Mouse (Mus musculus): ENCODE results near the gene Aoc1. TPM values are rescaled to one million over a fixed set of nuclear protein-coding genes. Genes with fewer than 3 reads are reported as not detected.
A peak's percentile ranks its signal among the peaks of the same experiment; 100 is the strongest.

Aoc1 gene
- polyA plus RNA-seq, 1 experiment, result 0.84 TPM

DNA sequence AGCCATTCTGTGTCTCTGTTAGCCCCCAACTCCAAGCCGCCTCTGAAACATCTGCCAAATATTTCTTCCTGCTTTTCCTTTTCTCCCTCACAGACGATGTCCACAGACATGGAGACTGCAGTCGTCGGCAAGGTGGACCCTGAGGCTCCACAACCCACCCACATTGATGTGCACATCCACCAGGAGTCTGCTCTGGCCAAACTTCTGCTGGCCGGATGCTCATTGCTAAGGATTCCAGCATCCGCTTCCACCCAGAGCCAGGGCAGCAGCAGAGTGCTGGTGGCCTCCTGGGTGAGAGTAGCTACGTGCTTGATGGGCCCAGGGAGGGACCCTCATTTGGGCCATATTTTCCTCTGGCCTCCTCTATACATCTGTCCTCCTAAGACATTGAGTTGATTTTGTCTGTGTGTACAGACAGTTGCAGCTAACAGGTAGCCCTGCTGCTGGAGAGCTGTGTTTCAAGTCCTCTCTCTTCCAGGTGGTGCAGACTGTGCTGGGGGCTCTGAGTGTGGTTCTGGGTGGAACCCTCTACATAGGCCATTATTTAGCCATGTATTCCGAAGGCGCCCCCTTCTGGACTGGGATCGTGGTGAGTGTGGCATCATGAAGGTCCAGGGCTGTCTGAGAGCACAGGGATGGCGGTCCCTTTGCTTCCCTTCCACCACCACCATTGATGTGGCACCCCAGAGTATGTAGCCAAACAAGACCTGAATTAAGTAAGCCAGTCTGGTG, 30.4 kb upstream of the Aoc1 start:
- H3K4me3 ChIP-seq (ENCODE audit: control insufficient read depth, low read depth, low read length), result no peak overlapping the region
- H3K27ac ChIP-seq (ENCODE audit: control insufficient read depth, insufficient read depth, low read depth, low read length), result no peak overlapping the region
- H3K36me3 ChIP-seq (ENCODE audit: control insufficient read depth, insufficient read depth, low read length), result no peaks in the 10 kb centered on the region
- H3K4me1 ChIP-seq (ENCODE audit: control insufficient read depth, insufficient read depth, low read length), result no peaks in the 10 kb centered on the region
- no peak for TF ChIP-seq CTCF (IDR thresholded peaks at IDR 0.05; ENCODE audit: control insufficient read depth, insufficient read depth, insufficient replicate concordance, low read depth, low read length)
- no peak for TF ChIP-seq POLR2A (IDR thresholded peaks at IDR 0.05; ENCODE audit: control insufficient read depth, low read depth, low read length)
- no peaks in the 10 kb centered on the region for H3K27me3 ChIP-seq (ENCODE audit: control insufficient read depth, insufficient read depth, low read length)

- Histone ChIP-seq H3K4me1 (ENCODE audit: control insufficient read depth, insufficient read depth, low read length) (no peaks in the 10 kb centered on the region), H3K27me3 (ENCODE audit: control insufficient read depth, insufficient read depth, low read length) (no peaks in the 10 kb centered on the region), H3K36me3 (ENCODE audit: control insufficient read depth, insufficient read depth, low read length) (no peaks in the 10 kb centered on the region), H3K4me3 (ENCODE audit: control insufficient read depth, low read depth, low read length) (no peak overlapping the region), H3K27ac (ENCODE audit: control insufficient read depth, insufficient read depth, low read depth, low read length) (no peak overlapping the region)
- TF ChIP-seq POLR2A (IDR thresholded peaks at IDR 0.05; ENCODE audit: control insufficient read depth, low read depth, low read length) (no peak), CTCF (IDR thresholded peaks at IDR 0.05; ENCODE audit: control insufficient read depth, insufficient read depth, insufficient replicate concordance, low read depth, low read length) (no peak)
These were observed 27.6 kb upstream of the Aoc1 start for GRCm38 (mm10) chr6:48845086-48845485.

- Histone ChIP-seq H3K27me3 (ENCODE audit: control insufficient read depth, insufficient read depth, low read length) (no peaks in the 10 kb centered on the region), H3K27ac (ENCODE audit: control insufficient read depth, insufficient read depth, low read depth, low read length) (peak overlapping the region; percentile 49; the same call in 1 of the 2 replicates), H3K4me1 (ENCODE audit: control insufficient read depth, insufficient read depth, low read length) (peaks cover 4% of the 10 kb centered on the region), H3K4me3 (ENCODE audit: control insufficient read depth, low read depth, low read length) (peak overlapping the region; percentile 47), H3K36me3 (ENCODE audit: control insufficient read depth, insufficient read depth, low read length) (no peaks in the 10 kb centered on the region)
- no peak for TF ChIP-seq CTCF (IDR thresholded peaks at IDR 0.05; ENCODE audit: control insufficient read depth, insufficient read depth, insufficient replicate concordance, low read depth, low read length)
- no peak for TF ChIP-seq POLR2A (IDR thresholded peaks at IDR 0.05; ENCODE audit: control insufficient read depth, low read depth, low read length)
These were observed 20.7 kb upstream of the Aoc1 start for GRCm38 (mm10) chr6:48851820-48852491.

- H3K4me3 ChIP-seq (ENCODE audit: control insufficient read depth, low read depth, low read length), result no peak overlapping the region
- no peaks in the 10 kb centered on the region for H3K27me3 ChIP-seq (ENCODE audit: control insufficient read depth, insufficient read depth, low read length)
- H3K36me3 ChIP-seq (ENCODE audit: control insufficient read depth, insufficient read depth, low read length), result no peaks in the 10 kb centered on the region
- TF ChIP-seq POLR2A (IDR thresholded peaks at IDR 0.05; ENCODE audit: control insufficient read depth, low read depth, low read length) (no peak), CTCF (IDR thresholded peaks at IDR 0.05; ENCODE audit: control insufficient read depth, insufficient read depth, insufficient replicate concordance, low read depth, low read length) (no peak)
- no peak overlapping the region for H3K27ac ChIP-seq (ENCODE audit: control insufficient read depth, insufficient read depth, low read depth, low read length)
- peaks cover 4% of the 10 kb centered on the region for H3K4me1 ChIP-seq (ENCODE audit: control insufficient read depth, insufficient read depth, low read length)
These were observed 18.5 kb upstream of the Aoc1 start for GRCm38 (mm10) chr6:48854155-48854554.

- Histone ChIP-seq H3K36me3 (ENCODE audit: control insufficient read depth, insufficient read depth, low read length) (no peaks in the 10 kb centered on the region), H3K4me1 (ENCODE audit: control insufficient read depth, insufficient read depth, low read length) (peaks cover 3% of the 10 kb centered on the region; the same call in 1 of the 2 replicates), H3K27me3 (ENCODE audit: control insufficient read depth, insufficient read depth, low read length) (no peaks in the 10 kb centered on the region), H3K4me3 (ENCODE audit: control insufficient read depth, low read depth, low read length) (no peak overlapping the region), H3K27ac (ENCODE audit: control insufficient read depth, insufficient read depth, low read depth, low read length) (no peak overlapping the region)
- TF ChIP-seq CTCF (IDR thresholded peaks at IDR 0.05; ENCODE audit: control insufficient read depth, insufficient read depth, insufficient replicate concordance, low read depth, low read length) (no peak), POLR2A (IDR thresholded peaks at IDR 0.05; ENCODE audit: control insufficient read depth, low read depth, low read length) (no peak)
These were observed 14.9 kb upstream of the Aoc1 start for GRCm38 (mm10) chr6:48857613-48858302.

GRCm38 (mm10) chr6:48860130-48860815, 12.4 kb upstream of the Aoc1 start:
- Histone ChIP-seq H3K4me3 (ENCODE audit: control insufficient read depth, low read depth, low read length) (no peak overlapping the region), H3K27ac (ENCODE audit: control insufficient read depth, insufficient read depth, low read depth, low read length) (no peak overlapping the region), H3K36me3 (ENCODE audit: control insufficient read depth, insufficient read depth, low read length) (no peaks in the 10 kb centered on the region), H3K27me3 (ENCODE audit: control insufficient read depth, insufficient read depth, low read length) (no peaks in the 10 kb centered on the region), H3K4me1 (ENCODE audit: control insufficient read depth, insufficient read depth, low read length) (peaks cover 3% of the 10 kb centered on the region; the same call in 1 of the 2 replicates)
- TF ChIP-seq POLR2A (IDR thresholded peaks at IDR 0.05; ENCODE audit: control insufficient read depth, low read depth, low read length) (no peak), CTCF (IDR thresholded peaks at IDR 0.05; ENCODE audit: control insufficient read depth, insufficient read depth, insufficient replicate concordance, low read depth, low read length) (peak; percentile 85; the same call in 1 of the 2 replicates)

Data from testis, adult 2 months (tissue).